Mouse (Mus musculus) layer of hippocampus, adult 18-20 months (tissue): ENCODE measurements around the gene Hnrnpf. TPM values are rescaled to one million over a fixed set of nuclear protein-coding genes. Genes with fewer than 3 reads are reported as not detected.

Source experiments
- microRNA-seq, 2 experiments: library from miRNA; unstranded; fragments of <30 nt; microRNA quantifications; one replicate each; pipeline ENCODE4 v1.2.0; 2021
- total RNA-seq, 2 experiments: library from RNA; stranded (reverse); gene quantifications; 2 replicates each; pipeline ENCODE4 v1.2.3; 2021

Hnrnpf gene
- total RNA-seq, 2 experiments from 2014 or later, result 127 to 139 TPM

Small RNA genes within 50 kb of the gene (microRNA-seq; reads per million reads assigned to microRNA genes)
- 0 reads per million in 2 experiments for gene Gm25535

Other genes starting within 250 kb of the Hnrnpf start
- gene Zfp637, start 59.1 kb upstream of the Hnrnpf start, total RNA-seq, result 10 to 100 TPM; 41.3 to 47.9 TPM
- gene Zfp239, start 38.2 kb upstream of the Hnrnpf start, total RNA-seq, result 10 to 100 TPM; 38.4 to 41.0 TPM
- not detected for gene Fxyd4, start 37.4 kb downstream of the Hnrnpf start, total RNA-seq
- gene Rasgef1a, start 111.1 kb downstream of the Hnrnpf start, total RNA-seq, result 100 to 1,000 TPM; 235 to 240 TPM
- gene Csgalnact2, start 238.8 kb downstream of the Hnrnpf start, total RNA-seq, result 10 to 100 TPM; 11.0 to 12.7 TPM